Mouse (Mus musculus): ENCODE data around the gene Lpin2. TPM values are rescaled to one million over a fixed set of nuclear protein-coding genes. Genes with fewer than 3 reads are reported as not detected.

The Lpin2 gene
- polyA plus RNA-seq, 1 experiment from 2014 or later: 35.4 TPM

GRCm38 (mm10) chr17:71230108-71230709, 47.8 kb downstream of the Lpin2 start:
- Histone ChIP-seq H3K27me3 (ENCODE audit: control insufficient read depth, insufficient read depth, low read length) (no peaks in the 10 kb centered on the region), H3K4me2 (no peak overlapping the region), H3K4me3 (ENCODE audit: low read depth, low read length) (no peak overlapping the region), H3K4me1 (ENCODE audit: control insufficient read depth, insufficient read depth, low read length) (no peaks in the 10 kb centered on the region), H3K36me3 (ENCODE audit: control insufficient read depth, insufficient read depth, low read length) (peaks cover 4% of the 10 kb centered on the region; the same call in 1 of the 2 replicates), H3K9ac (ENCODE audit: low read length) (no peak overlapping the region), H3K27ac (ENCODE audit: low read depth, low read length) (no peak overlapping the region), H3K9me3 (ENCODE audit: control insufficient read depth, low read length) (no peaks in the 10 kb centered on the region)
- DNase-seq (ENCODE audit: low spot score, missing footprints): peak; percentile 80
- 85% methylated on average over 9 of the region's 9 CpGs for WGBS
- no peak for ATAC-seq (ENCODE audit: low FRiP score)

GRCm38 (mm10) chr17:71231998-71232397, 49.6 kb downstream of the Lpin2 start:
- Histone ChIP-seq H3K9ac (ENCODE audit: low read length) (no peak overlapping the region), H3K27ac (ENCODE audit: low read depth, low read length) (no peak overlapping the region), H3K36me3 (ENCODE audit: control insufficient read depth, insufficient read depth, low read length) (peaks cover 4% of the 10 kb centered on the region; the same call in 1 of the 2 replicates), H3K4me1 (ENCODE audit: control insufficient read depth, insufficient read depth, low read length) (no peaks in the 10 kb centered on the region), H3K4me3 (ENCODE audit: low read depth, low read length) (no peak overlapping the region), H3K4me2 (no peak overlapping the region), H3K9me3 (ENCODE audit: control insufficient read depth, low read length) (no peaks in the 10 kb centered on the region), H3K27me3 (ENCODE audit: control insufficient read depth, insufficient read depth, low read length) (no peaks in the 10 kb centered on the region)
- 93% methylated on average over 2 of the region's 2 CpGs for WGBS
- ATAC-seq (ENCODE audit: low FRiP score): no peak
- no peak for DNase-seq (ENCODE audit: low spot score, missing footprints)

GRCm38 (mm10) chr17:71233210-71233609, 50.9 kb downstream of the Lpin2 start:
- no peak overlapping the region for H3K4me3 ChIP-seq (ENCODE audit: low read depth, low read length)
- H3K9ac ChIP-seq (ENCODE audit: low read length): no peak overlapping the region
- no peaks in the 10 kb centered on the region for H3K4me1 ChIP-seq (ENCODE audit: control insufficient read depth, insufficient read depth, low read length)
- DNase-seq (ENCODE audit: low spot score, missing footprints) (peak; percentile 62), ATAC-seq (ENCODE audit: low FRiP score) (no peak)
- H3K9me3 ChIP-seq (ENCODE audit: control insufficient read depth, low read length): no peaks in the 10 kb centered on the region
- 94% methylated on average over 4 of the region's 4 CpGs for WGBS
- H3K36me3 ChIP-seq (ENCODE audit: control insufficient read depth, insufficient read depth, low read length): peaks cover 6% of the 10 kb centered on the region; the same call in 1 of the 2 replicates
- H3K27ac ChIP-seq (ENCODE audit: low read depth, low read length): no peak overlapping the region
- H3K4me2 ChIP-seq: no peak overlapping the region
- H3K27me3 ChIP-seq (ENCODE audit: control insufficient read depth, insufficient read depth, low read length): no peaks in the 10 kb centered on the region

- H3K4me1 ChIP-seq (ENCODE audit: control insufficient read depth, insufficient read depth, low read length): no peaks in the 10 kb centered on the region
- no peaks in the 10 kb centered on the region for H3K27me3 ChIP-seq (ENCODE audit: control insufficient read depth, insufficient read depth, low read length)
- ATAC-seq (ENCODE audit: low FRiP score): no peak
- no peak overlapping the region for H3K27ac ChIP-seq (ENCODE audit: low read depth, low read length)
- no peak overlapping the region for H3K4me3 ChIP-seq (ENCODE audit: low read depth, low read length)
- WGBS: 93% methylated on average over 12 of the region's 12 CpGs
- no peak overlapping the region for H3K4me2 ChIP-seq
- DNase-seq (ENCODE audit: low spot score, missing footprints): peak; percentile 68
- no peaks in the 10 kb centered on the region for H3K9me3 ChIP-seq (ENCODE audit: control insufficient read depth, low read length)
- no peak overlapping the region for H3K9ac ChIP-seq (ENCODE audit: low read length)
- peaks cover 6% of the 10 kb centered on the region; the same call in 1 of the 2 replicates for H3K36me3 ChIP-seq (ENCODE audit: control insufficient read depth, insufficient read depth, low read length)
Measured at GRCm38 (mm10) chr17:71234041-71234594, 51.8 kb downstream of the Lpin2 start.

GRCm38 (mm10) chr17:71235229-71235958, 53.0 kb downstream of the Lpin2 start:
- H3K9me3 ChIP-seq (ENCODE audit: control insufficient read depth, low read length): no peaks in the 10 kb centered on the region
- no peaks in the 10 kb centered on the region for H3K27me3 ChIP-seq (ENCODE audit: control insufficient read depth, insufficient read depth, low read length)
- no peak overlapping the region for H3K4me3 ChIP-seq (ENCODE audit: low read depth, low read length)
- no peak overlapping the region for H3K27ac ChIP-seq (ENCODE audit: low read depth, low read length)
- DNase-seq (ENCODE audit: low spot score, missing footprints): peak; percentile 69
- ATAC-seq (ENCODE audit: low FRiP score): no peak
- 85% methylated on average over 12 of the region's 12 CpGs for WGBS
- peaks cover 8% of the 10 kb centered on the region; the same call in 1 of the 2 replicates for H3K36me3 ChIP-seq (ENCODE audit: control insufficient read depth, insufficient read depth, low read length)
- no peaks in the 10 kb centered on the region for H3K4me1 ChIP-seq (ENCODE audit: control insufficient read depth, insufficient read depth, low read length)
- H3K4me2 ChIP-seq: no peak overlapping the region
- no peak overlapping the region for H3K9ac ChIP-seq (ENCODE audit: low read length)

- ATAC-seq (ENCODE audit: low FRiP score) (no peak), DNase-seq (ENCODE audit: low spot score, missing footprints) (no peak)
- Histone ChIP-seq H3K27ac (ENCODE audit: low read depth, low read length) (no peak overlapping the region), H3K4me2 (no peak overlapping the region), H3K4me3 (ENCODE audit: low read depth, low read length) (no peak overlapping the region), H3K27me3 (ENCODE audit: control insufficient read depth, insufficient read depth, low read length) (no peaks in the 10 kb centered on the region), H3K9me3 (ENCODE audit: control insufficient read depth, low read length) (no peaks in the 10 kb centered on the region), H3K4me1 (ENCODE audit: control insufficient read depth, insufficient read depth, low read length) (no peaks in the 10 kb centered on the region), H3K36me3 (ENCODE audit: control insufficient read depth, insufficient read depth, low read length) (peaks cover 11% of the 10 kb centered on the region), H3K9ac (ENCODE audit: low read length) (no peak overlapping the region)
- WGBS: 92% methylated on average over 7 of the region's 7 CpGs
Measured at GRCm38 (mm10) chr17:71238494-71238893, 56.1 kb downstream of the Lpin2 start.

GRCm38 (mm10) chr17:71240811-71241210, 58.5 kb downstream of the Lpin2 start:
- Histone ChIP-seq H3K4me1 (ENCODE audit: control insufficient read depth, insufficient read depth, low read length) (no peaks in the 10 kb centered on the region), H3K4me2 (no peak overlapping the region), H3K36me3 (ENCODE audit: control insufficient read depth, insufficient read depth, low read length) (peaks cover 11% of the 10 kb centered on the region), H3K27me3 (ENCODE audit: control insufficient read depth, insufficient read depth, low read length) (no peaks in the 10 kb centered on the region), H3K9ac (ENCODE audit: low read length) (no peak overlapping the region), H3K4me3 (ENCODE audit: low read depth, low read length) (no peak overlapping the region), H3K9me3 (ENCODE audit: control insufficient read depth, low read length) (no peaks in the 10 kb centered on the region), H3K27ac (ENCODE audit: low read depth, low read length) (no peak overlapping the region)
- ATAC-seq (ENCODE audit: low FRiP score): no peak
- 95% methylated on average over 9 of the region's 9 CpGs for WGBS
- peak; percentile 77 for DNase-seq (ENCODE audit: low spot score, missing footprints)

- Histone ChIP-seq H3K9me3 (ENCODE audit: control insufficient read depth, low read length) (no peaks in the 10 kb centered on the region), H3K27me3 (ENCODE audit: control insufficient read depth, insufficient read depth, low read length) (no peaks in the 10 kb centered on the region), H3K36me3 (ENCODE audit: control insufficient read depth, insufficient read depth, low read length) (peaks cover 17% of the 10 kb centered on the region), H3K27ac (ENCODE audit: low read depth, low read length) (no peak overlapping the region), H3K4me3 (ENCODE audit: low read depth, low read length) (no peak overlapping the region), H3K4me1 (ENCODE audit: control insufficient read depth, insufficient read depth, low read length) (no peaks in the 10 kb centered on the region), H3K4me2 (no peak overlapping the region), H3K9ac (ENCODE audit: low read length) (no peak overlapping the region)
- DNase-seq (ENCODE audit: low spot score, missing footprints) (peak; percentile 57), ATAC-seq (ENCODE audit: low FRiP score) (no peak)
- 93% methylated on average over 7 of the region's 7 CpGs for WGBS
Measured at GRCm38 (mm10) chr17:71242666-71243065, 60.3 kb downstream of the Lpin2 start.

- Histone ChIP-seq H3K9ac (ENCODE audit: low read length) (no peak overlapping the region), H3K4me3 (ENCODE audit: low read depth, low read length) (no peak overlapping the region), H3K27ac (ENCODE audit: low read depth, low read length) (no peak overlapping the region), H3K4me2 (no peak overlapping the region), H3K4me1 (ENCODE audit: control insufficient read depth, insufficient read depth, low read length) (no peaks in the 10 kb centered on the region), H3K27me3 (ENCODE audit: control insufficient read depth, insufficient read depth, low read length) (no peaks in the 10 kb centered on the region), H3K9me3 (ENCODE audit: control insufficient read depth, low read length) (no peaks in the 10 kb centered on the region), H3K36me3 (ENCODE audit: control insufficient read depth, insufficient read depth, low read length) (peaks cover 18% of the 10 kb centered on the region)
- 97% methylated on average over 15 of the region's 15 CpGs for WGBS
- DNase-seq (ENCODE audit: low spot score, missing footprints) (peak; percentile 19), ATAC-seq (ENCODE audit: low FRiP score) (no peak)
Measured at GRCm38 (mm10) chr17:71245133-71245532, 62.8 kb downstream of the Lpin2 start.

Data from midbrain, embryonic 11.5 days (tissue).